Mouse (Mus musculus): ENCODE data around the gene Naa80. TPM values are rescaled to one million over a fixed set of nuclear protein-coding genes. Genes with fewer than 3 reads are reported as not detected.

The Naa80 gene
- total and polyA plus RNA-seq, 2 experiments: 12.3 to 130 TPM

DNA sequence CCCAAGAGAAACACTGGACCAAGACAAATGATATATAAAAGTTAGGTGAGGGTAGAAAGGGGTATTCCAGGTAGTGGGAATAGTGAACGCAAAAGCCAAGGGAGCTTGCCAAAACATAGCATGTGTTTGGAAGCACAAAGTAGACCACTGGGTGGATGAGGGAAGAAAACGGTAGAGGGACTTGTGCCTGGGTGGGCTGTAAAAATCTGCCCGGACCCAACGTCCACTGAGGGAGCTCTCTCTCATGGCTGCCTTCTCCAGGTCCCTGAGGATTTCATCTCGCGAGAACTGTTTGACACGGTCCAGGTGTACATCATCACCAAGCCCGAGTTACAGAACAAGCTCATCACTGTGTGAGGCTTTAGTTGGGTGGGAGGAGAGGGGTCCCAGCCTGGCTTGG, 36.0 kb upstream of the Naa80 start:
- WGBS: 44% methylated on average over 8 of the region's 8 CpGs
- Histone ChIP-seq H3K79me2 (ENCODE audit: control insufficient read depth, insufficient read depth, low read length) (no peaks in the 10 kb centered on the region), H3K4me3 (ENCODE audit: insufficient read depth, low read depth, low read length) (no peak overlapping the region), H3K4me1 (ENCODE audit: control insufficient read depth, insufficient read depth, low read length) (peaks cover 7% of the 10 kb centered on the region; the same call in 1 of the 2 replicates), H3K27me3 (ENCODE audit: control insufficient read depth, insufficient read depth, low read length) (no peaks in the 10 kb centered on the region), H3K27ac (replicated peaks; ENCODE audit: insufficient read depth, low read depth, low read length) (no peak overlapping the region), H3K36me3 (ENCODE audit: control insufficient read depth, insufficient read depth, low read length) (no peaks in the 10 kb centered on the region; the same call in 1 of the 2 replicates), H3K9ac (ENCODE audit: low read depth, low read length) (no peak overlapping the region; the same call in 1 of the 2 replicates)
- no peak for TF ChIP-seq CTCF (IDR thresholded peaks at IDR 0.05; ENCODE audit: low read depth, low read length)
- no peak for TF ChIP-seq POLR2A (IDR thresholded peaks at IDR 0.05; ENCODE audit: extremely low read depth, insufficient read depth, low read length)
- no peak for DNase-seq (ENCODE audit: extremely low read depth, low read depth, low spot score)

- 91% methylated on average over 11 of the region's 11 CpGs for WGBS
- no peak for DNase-seq (ENCODE audit: extremely low read depth, low read depth, low spot score)
- H3K27me3 ChIP-seq (ENCODE audit: control insufficient read depth, insufficient read depth, low read length): no peaks in the 10 kb centered on the region
- H3K27ac ChIP-seq (replicated peaks; ENCODE audit: insufficient read depth, low read depth, low read length): no peak overlapping the region
- H3K4me1 ChIP-seq (ENCODE audit: control insufficient read depth, insufficient read depth, low read length): peaks cover 7% of the 10 kb centered on the region; the same call in 1 of the 2 replicates
- H3K9ac ChIP-seq (ENCODE audit: low read depth, low read length): no peak overlapping the region
- no peaks in the 10 kb centered on the region; the same call in 1 of the 2 replicates for H3K36me3 ChIP-seq (ENCODE audit: control insufficient read depth, insufficient read depth, low read length)
- TF ChIP-seq POLR2A (IDR thresholded peaks at IDR 0.05; ENCODE audit: extremely low read depth, insufficient read depth, low read length): no peak
- H3K4me3 ChIP-seq (ENCODE audit: insufficient read depth, low read depth, low read length): no peak overlapping the region
- H3K79me2 ChIP-seq (ENCODE audit: control insufficient read depth, insufficient read depth, low read length): no peaks in the 10 kb centered on the region
Measured at GRCm38 (mm10) chr9:107543299-107543698, 35.4 kb upstream of the Naa80 start.

DNA sequence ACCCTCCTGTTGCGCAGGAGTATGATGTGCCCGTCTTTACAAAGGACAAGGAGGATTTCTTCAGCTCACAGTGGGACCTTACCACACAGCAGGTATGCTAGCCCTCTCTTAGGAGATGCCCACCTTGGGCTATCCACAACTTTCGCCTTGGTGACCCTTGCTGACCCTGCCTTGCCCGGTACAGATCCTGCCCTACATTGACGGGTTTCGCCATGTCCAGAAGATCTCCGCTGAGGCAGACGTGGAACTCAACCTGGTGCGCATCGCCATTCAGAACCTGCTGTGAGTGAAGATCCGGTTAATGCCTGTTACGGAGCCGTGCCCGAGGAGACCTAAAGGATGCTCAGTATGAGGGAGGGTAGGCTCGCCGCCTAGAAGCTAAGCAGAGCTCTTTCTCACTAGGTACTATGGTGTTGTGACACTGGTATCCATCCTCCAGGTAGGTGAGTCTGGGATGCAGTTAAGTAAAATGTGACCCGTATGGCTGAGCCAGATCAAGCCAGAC, 34.4 kb upstream of the Naa80 start:
- Histone ChIP-seq H3K4me3 (ENCODE audit: insufficient read depth, low read depth, low read length) (no peak overlapping the region), H3K27me3 (ENCODE audit: control insufficient read depth, insufficient read depth, low read length) (no peaks in the 10 kb centered on the region), H3K9ac (ENCODE audit: low read depth, low read length) (no peak overlapping the region), H3K4me1 (ENCODE audit: control insufficient read depth, insufficient read depth, low read length) (peaks cover 7% of the 10 kb centered on the region; the same call in 1 of the 2 replicates), H3K36me3 (ENCODE audit: control insufficient read depth, insufficient read depth, low read length) (no peaks in the 10 kb centered on the region), H3K27ac (replicated peaks; ENCODE audit: insufficient read depth, low read depth, low read length) (no peak overlapping the region), H3K79me2 (ENCODE audit: control insufficient read depth, insufficient read depth, low read length) (no peaks in the 10 kb centered on the region)
- DNase-seq (ENCODE audit: extremely low read depth, low read depth, low spot score): no peak
- TF ChIP-seq POLR2A (IDR thresholded peaks at IDR 0.05; ENCODE audit: extremely low read depth, insufficient read depth, low read length) (no peak), CTCF (IDR thresholded peaks at IDR 0.05; ENCODE audit: low read depth, low read length) (no peak)
- WGBS: 95% methylated on average over 17 of the region's 17 CpGs

GRCm38 (mm10) chr9:107544729-107545128, 34.0 kb upstream of the Naa80 start:
- no peak overlapping the region for H3K4me3 ChIP-seq (ENCODE audit: insufficient read depth, low read depth, low read length)
- no peak overlapping the region for H3K9ac ChIP-seq (ENCODE audit: low read depth, low read length)
- no peaks in the 10 kb centered on the region for H3K36me3 ChIP-seq (ENCODE audit: control insufficient read depth, insufficient read depth, low read length)
- TF ChIP-seq CTCF (IDR thresholded peaks at IDR 0.05; ENCODE audit: low read depth, low read length) (no peak), POLR2A (IDR thresholded peaks at IDR 0.05; ENCODE audit: extremely low read depth, insufficient read depth, low read length) (no peak)
- peak; percentile 48 for DNase-seq (ENCODE audit: extremely low read depth, low read depth, low spot score)
- H3K27me3 ChIP-seq (ENCODE audit: control insufficient read depth, insufficient read depth, low read length): no peaks in the 10 kb centered on the region
- WGBS: 82% methylated on average over 12 of the region's 12 CpGs
- peaks cover 7% of the 10 kb centered on the region; the same call in 1 of the 2 replicates for H3K4me1 ChIP-seq (ENCODE audit: control insufficient read depth, insufficient read depth, low read length)
- no peaks in the 10 kb centered on the region for H3K79me2 ChIP-seq (ENCODE audit: control insufficient read depth, insufficient read depth, low read length)
- no peak overlapping the region for H3K27ac ChIP-seq (replicated peaks; ENCODE audit: insufficient read depth, low read depth, low read length)

GRCm38 (mm10) chr9:107545199-107545598, 33.5 kb upstream of the Naa80 start:
- H3K4me3 ChIP-seq (ENCODE audit: insufficient read depth, low read depth, low read length): no peak overlapping the region
- no peak for DNase-seq (ENCODE audit: extremely low read depth, low read depth, low spot score)
- H3K9ac ChIP-seq (ENCODE audit: low read depth, low read length): no peak overlapping the region
- WGBS: 89% methylated on average over 10 of the region's 10 CpGs
- no peaks in the 10 kb centered on the region for H3K36me3 ChIP-seq (ENCODE audit: control insufficient read depth, insufficient read depth, low read length)
- no peaks in the 10 kb centered on the region for H3K27me3 ChIP-seq (ENCODE audit: control insufficient read depth, insufficient read depth, low read length)
- peaks cover 7% of the 10 kb centered on the region; the same call in 1 of the 2 replicates for H3K4me1 ChIP-seq (ENCODE audit: control insufficient read depth, insufficient read depth, low read length)
- H3K79me2 ChIP-seq (ENCODE audit: control insufficient read depth, insufficient read depth, low read length): no peaks in the 10 kb centered on the region
- TF ChIP-seq CTCF (IDR thresholded peaks at IDR 0.05; ENCODE audit: low read depth, low read length): no peak
- no peak for TF ChIP-seq POLR2A (IDR thresholded peaks at IDR 0.05; ENCODE audit: extremely low read depth, insufficient read depth, low read length)
- H3K27ac ChIP-seq (replicated peaks; ENCODE audit: insufficient read depth, low read depth, low read length): no peak overlapping the region

DNA sequence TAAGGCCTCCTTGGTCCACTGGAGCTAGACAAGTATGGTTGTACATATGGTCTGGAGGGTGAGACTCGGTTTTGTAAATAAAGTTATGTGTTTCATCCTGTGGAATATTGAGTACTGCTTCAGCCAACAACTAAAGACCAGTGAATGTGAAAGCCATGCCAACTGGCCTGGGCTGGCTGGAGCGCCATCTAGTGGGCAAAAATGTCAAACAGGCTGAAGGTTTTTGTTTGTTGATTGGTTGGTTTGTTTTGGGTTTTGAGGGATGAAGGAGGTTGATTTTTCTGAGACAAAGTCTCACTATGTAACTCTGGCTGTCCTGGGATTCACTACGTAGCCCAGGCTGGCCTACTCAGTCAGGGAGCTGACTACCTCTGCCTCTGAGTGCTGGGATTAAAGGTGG, 33.1 kb upstream of the Naa80 start:
- peak; percentile 59 for DNase-seq (ENCODE audit: extremely low read depth, low read depth, low spot score)
- Histone ChIP-seq H3K27ac (replicated peaks; ENCODE audit: insufficient read depth, low read depth, low read length) (no peak overlapping the region), H3K27me3 (ENCODE audit: control insufficient read depth, insufficient read depth, low read length) (no peaks in the 10 kb centered on the region), H3K79me2 (ENCODE audit: control insufficient read depth, insufficient read depth, low read length) (no peaks in the 10 kb centered on the region), H3K4me1 (ENCODE audit: control insufficient read depth, insufficient read depth, low read length) (peaks cover 7% of the 10 kb centered on the region; the same call in 1 of the 2 replicates), H3K4me3 (ENCODE audit: insufficient read depth, low read depth, low read length) (no peak overlapping the region), H3K9ac (ENCODE audit: low read depth, low read length) (no peak overlapping the region), H3K36me3 (ENCODE audit: control insufficient read depth, insufficient read depth, low read length) (no peaks in the 10 kb centered on the region)
- WGBS: 7% methylated on average over 3 of the region's 3 CpGs
- peak; percentile 92 for TF ChIP-seq CTCF (IDR thresholded peaks at IDR 0.05; ENCODE audit: low read depth, low read length)
- TF ChIP-seq POLR2A (IDR thresholded peaks at IDR 0.05; ENCODE audit: extremely low read depth, insufficient read depth, low read length): no peak
